Mouse (Mus musculus): ENCODE measurements around the gene Sirt1. TPM values are rescaled to one million over a fixed set of nuclear protein-coding genes. Genes with fewer than 3 reads are reported as not detected.

Gene Sirt1
- total and polyA plus RNA-seq, 3 experiments, result 9.1 to 19.8 TPM; not detected in 1

DNA sequence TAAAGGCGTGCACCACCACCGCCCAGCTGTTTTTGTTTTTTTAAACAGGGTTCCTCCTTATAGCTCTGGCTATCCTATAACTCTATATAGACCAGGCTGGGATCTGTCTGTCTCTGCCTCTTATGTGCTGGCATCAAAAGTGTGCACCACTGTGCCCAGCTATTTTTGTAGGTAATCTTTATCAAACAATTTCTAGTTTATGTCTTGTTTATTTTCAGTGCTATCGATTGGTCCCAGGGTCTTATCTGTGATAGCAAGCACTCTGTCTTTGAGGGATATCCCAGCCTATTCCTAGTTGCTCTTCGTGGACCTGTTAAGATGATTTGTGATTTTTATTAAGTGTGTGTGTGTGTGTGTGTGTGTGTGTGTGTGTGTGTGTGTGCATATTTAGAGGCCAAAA lies 99.1 kb downstream of the Sirt1 start:
- no peak overlapping the region for H3K27ac ChIP-seq (ENCODE audit: control insufficient read depth, low read depth, low read length)
- H3K4me1 ChIP-seq (ENCODE audit: control insufficient read depth in 1 of 2, insufficient read depth in 2 of 2, low read length in 2 of 2), result peaks cover 12 to 13% of the 10 kb centered on the region in 2 experiments
- H3K36me3 ChIP-seq (ENCODE audit: control insufficient read depth in 1 of 2, insufficient read depth in 2 of 2, low read length in 2 of 2), result peaks cover 25 to 28% of the 10 kb centered on the region in 2 experiments

DNA sequence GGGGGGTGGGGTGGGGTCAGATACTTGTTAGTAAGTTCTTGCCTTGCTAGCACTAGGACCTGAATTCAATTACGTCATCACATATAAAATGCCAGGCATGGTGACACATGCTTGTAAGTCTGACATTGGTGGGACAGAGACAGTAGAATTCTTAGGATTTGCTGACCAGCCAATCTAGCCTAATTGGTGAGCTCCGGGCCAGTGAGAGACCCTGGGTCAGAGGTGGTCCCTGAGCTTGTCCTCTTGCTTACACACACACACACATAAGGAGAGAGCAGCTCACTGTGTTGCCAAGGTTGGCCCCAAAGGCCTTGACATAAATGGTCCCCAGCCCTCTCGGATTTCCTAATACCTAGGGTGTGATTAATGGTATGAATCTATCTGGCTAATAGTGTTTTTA lies 101.7 kb downstream of the Sirt1 start:
- Histone ChIP-seq H3K36me3 (ENCODE audit: control insufficient read depth in 1 of 2, insufficient read depth in 2 of 2, low read length in 2 of 2) (peaks cover 18 to 49% of the 10 kb centered on the region in 2 experiments), H3K79me2 (ENCODE audit: control insufficient read depth, insufficient read depth, low read length, poor library complexity) (no peaks in the 10 kb centered on the region; the same call in 1 of the 2 replicates), H3K4me1 (ENCODE audit: control insufficient read depth in 1 of 2, insufficient read depth in 2 of 2, low read length in 2 of 2) (peaks cover 22 to 28% of the 10 kb centered on the region in 2 experiments), H3K9ac (ENCODE audit: control insufficient read depth, low read depth, low read length, poor library complexity, severe bottlenecking) (no peak overlapping the region), H3K27ac (ENCODE audit: control insufficient read depth, low read depth, low read length) (no peak overlapping the region), H3K27me3 (ENCODE audit: control insufficient read depth in 1 of 2, insufficient read depth in 2 of 2, low read length in 2 of 2) (no peaks in the 10 kb centered on the region), H3K9me3 (replicated peaks; ENCODE audit: insufficient read depth, low read length) (no peaks in the 10 kb centered on the region), H3K4me3 (ENCODE audit: control insufficient read depth in 1 of 2, insufficient read depth in 1 of 2, low read depth in 2 of 2, low read length in 2 of 2) (no peak overlapping the region)
- no peak for DNase-seq (ENCODE audit: low read depth, low spot score)
- TF ChIP-seq ZNF384 (IDR thresholded peaks at IDR 0.05; ENCODE audit: low read depth, low read length) (no peak), ELF1 (IDR thresholded peaks at IDR 0.05; ENCODE audit: low read depth, low read length) (no peak), NELFE (IDR thresholded peaks at IDR 0.05; ENCODE audit: low read depth, low read length) (no peak), MAX (IDR thresholded peaks at IDR 0.05; ENCODE audit: low read length) (no peak), CHD2 (IDR thresholded peaks at IDR 0.05; ENCODE audit: low read length) (no peak), TAL1 (IDR thresholded peaks at IDR 0.05; ENCODE audit: low read length) (no peak), TBP (IDR thresholded peaks at IDR 0.05; ENCODE audit: low read depth, low read length) (no peak), USF1 (IDR thresholded peaks at IDR 0.05; ENCODE audit: low read depth, low read length) (no peak), USF2 (IDR thresholded peaks at IDR 0.05; ENCODE audit: borderline replicate concordance in 1 of 2, insufficient read depth in 1 of 2, low read depth in 1 of 2, low read length in 2 of 2) (no peak), MAZ (IDR thresholded peaks at IDR 0.05; ENCODE audit: low read depth, low read length) (no peak)

More for the DNA sequence above, 99.1 kb downstream of the Sirt1 start:
- H3K9ac ChIP-seq (ENCODE audit: control insufficient read depth, low read depth, low read length, poor library complexity, severe bottlenecking), result no peak overlapping the region
- TF ChIP-seq MYB (IDR thresholded peaks at IDR 0.05; ENCODE audit: low read depth, low read length) (no peak), USF2 (IDR thresholded peaks at IDR 0.05; ENCODE audit: borderline replicate concordance in 1 of 2, insufficient read depth in 1 of 2, low read depth in 1 of 2, low read length in 2 of 2) (no peak), E2F4 (IDR thresholded peaks at IDR 0.05; ENCODE audit: borderline replicate concordance, low read depth, low read length) (no peak), GABPA (IDR thresholded peaks at IDR 0.05; ENCODE audit: low read depth, low read length) (no peak), ZKSCAN1 (IDR thresholded peaks at IDR 0.05; ENCODE audit: low read depth, low read length) (no peak)
- H3K27me3 ChIP-seq (ENCODE audit: control insufficient read depth in 1 of 2, insufficient read depth in 2 of 2, low read length in 2 of 2), result no peaks in the 10 kb centered on the region
- H3K79me2 ChIP-seq (ENCODE audit: control insufficient read depth, insufficient read depth, low read length, poor library complexity), result no peaks in the 10 kb centered on the region
- no peak overlapping the region for H3K4me3 ChIP-seq (ENCODE audit: control insufficient read depth in 1 of 2, insufficient read depth in 1 of 2, low read depth in 2 of 2, low read length in 2 of 2)
- DNase-seq (ENCODE audit: low read depth, low spot score), result no peak
- no peaks in the 10 kb centered on the region for H3K9me3 ChIP-seq (replicated peaks; ENCODE audit: insufficient read depth, low read length)

DNA sequence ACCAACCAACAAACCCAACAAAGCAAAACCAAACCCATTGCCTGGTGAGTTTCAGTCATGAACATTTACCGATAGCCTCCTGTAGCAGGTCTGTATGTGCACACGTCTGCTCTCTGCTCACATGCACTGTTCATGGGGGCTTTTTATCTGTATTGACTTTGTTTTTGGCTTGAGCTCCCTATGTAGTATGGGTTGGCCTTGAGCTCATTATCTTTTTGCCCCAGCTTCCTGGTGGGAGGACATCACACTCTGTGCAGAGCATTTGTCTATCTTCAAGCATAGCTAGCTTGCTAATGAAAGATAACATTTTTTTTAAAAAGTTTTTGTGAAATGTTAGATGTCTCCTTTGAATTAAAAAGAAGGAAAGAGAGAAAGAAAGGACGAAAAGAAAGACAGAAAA lies 104.5 kb downstream of the Sirt1 start:
- H3K4me1 ChIP-seq (ENCODE audit: control insufficient read depth in 1 of 2, insufficient read depth in 2 of 2, low read length in 2 of 2), result peaks cover 25 to 27% of the 10 kb centered on the region in 2 experiments
- peak overlapping the region; percentile 84 for H3K27ac ChIP-seq (ENCODE audit: control insufficient read depth, low read depth, low read length)
- peak; percentile 90 for DNase-seq (ENCODE audit: low read depth, low spot score)
- no peaks in the 10 kb centered on the region for H3K27me3 ChIP-seq (ENCODE audit: control insufficient read depth in 1 of 2, insufficient read depth in 2 of 2, low read length in 2 of 2)
- no peaks in the 10 kb centered on the region for H3K9me3 ChIP-seq (replicated peaks; ENCODE audit: insufficient read depth, low read length)
- no peak overlapping the region for H3K4me3 ChIP-seq (ENCODE audit: control insufficient read depth in 1 of 2, insufficient read depth in 1 of 2, low read depth in 2 of 2, low read length in 2 of 2)
- no peaks in the 10 kb centered on the region; the same call in 1 of the 2 replicates for H3K79me2 ChIP-seq (ENCODE audit: control insufficient read depth, insufficient read depth, low read length, poor library complexity)
- no peak overlapping the region for H3K9ac ChIP-seq (ENCODE audit: control insufficient read depth, low read depth, low read length, poor library complexity, severe bottlenecking)
- H3K36me3 ChIP-seq (ENCODE audit: control insufficient read depth in 1 of 2, insufficient read depth in 2 of 2, low read length in 2 of 2), result peaks cover 21 to 55% of the 10 kb centered on the region in 2 experiments
- TF ChIP-seq UBTF (IDR thresholded peaks at IDR 0.05; ENCODE audit: borderline replicate concordance, insufficient read depth, low read depth, low read length) (no peak), ETS1 (IDR thresholded peaks at IDR 0.05; ENCODE audit: low read depth, low read length) (peak; percentile 92), USF1 (IDR thresholded peaks at IDR 0.05; ENCODE audit: low read depth, low read length) (peak; percentile 50; the same call in 1 of the 2 replicates), JUND (IDR thresholded peaks at IDR 0.05; ENCODE audit: low read depth, low read length) (no peak; the same call in 1 of the 2 replicates), GATA1 (IDR thresholded peaks at IDR 0.05; ENCODE audit: low read depth, low read length) (peak; percentile 99), MXI1 (IDR thresholded peaks at IDR 0.05; ENCODE audit: low read depth, low read length) (peak; percentile 75), TBP (IDR thresholded peaks at IDR 0.05; ENCODE audit: low read depth, low read length) (0 out of 2 replicates have a peak, but pooled peaks have one; percentile 48), SIN3A (IDR thresholded peaks at IDR 0.05; ENCODE audit: low read length) (peak; percentile 89), E2F4 (IDR thresholded peaks at IDR 0.05; ENCODE audit: borderline replicate concordance, low read depth, low read length) (no peak), MYC (IDR thresholded peaks at IDR 0.05; ENCODE audit: low read depth, low read length) (peak; percentile 75; the same call in 1 of the 2 replicates), ZNF384 (IDR thresholded peaks at IDR 0.05; ENCODE audit: low read depth, low read length) (peak; percentile 98), RCOR1 (IDR thresholded peaks at IDR 0.05; ENCODE audit: low read depth, low read length) (peak; percentile 94), CHD2 (IDR thresholded peaks at IDR 0.05; ENCODE audit: low read length) (no peak), NRF1 (IDR thresholded peaks at IDR 0.05; ENCODE audit: insufficient read depth, low read depth, low read length, poor library complexity, severe bottlenecking) (no peak), MAX (IDR thresholded peaks at IDR 0.05; ENCODE audit: low read length) (peak; percentile 74), POLR2A (IDR thresholded peaks at IDR 0.05; ENCODE audit: control insufficient read depth in 1 of 2, insufficient read depth in 1 of 2, low read depth in 1 of 2, low read length in 2 of 2, poor library complexity in 1 of 2) (no peak; a peak in 1 of 4 replicates), RAD21 (IDR thresholded peaks at IDR 0.05; ENCODE audit: low read depth, low read length) (no peak)
